Mouse (Mus musculus): ENCODE results near the gene Olfr1340. TPM values are rescaled to one million over a fixed set of nuclear protein-coding genes. Genes with fewer than 3 reads are reported as not detected.

Olfr1340 gene
- not detected in 2 replicates for polyA plus RNA-seq (2015; fragmentation: Nextera tagmentation; extraction: Ambion mirVana)

DNA sequence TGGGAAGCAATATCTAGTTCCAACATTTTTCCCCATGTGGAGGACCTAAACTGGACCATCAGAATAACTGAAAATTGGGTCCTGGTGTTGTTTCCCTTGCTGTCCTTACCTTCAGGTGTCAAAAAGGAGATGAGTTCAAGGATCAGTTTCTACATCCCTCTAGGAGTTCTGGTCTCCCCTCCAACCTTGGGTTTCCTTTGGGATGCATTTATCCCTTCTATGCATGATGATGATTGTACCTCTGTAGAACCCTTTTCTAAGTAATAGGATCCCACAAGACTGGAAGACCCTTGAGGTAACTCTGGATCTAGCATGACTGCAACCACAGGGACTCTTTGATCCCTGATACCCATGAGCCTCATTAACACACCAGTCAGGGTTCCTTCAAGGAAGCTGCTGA lies at the start of gene Olfr1340:
Gene Olfr1340, plus strand, starts transcription at position 301 of the 400 bp plus-strand sequence.
- no peak for ATAC-seq (replicated peaks; ENCODE audit: insufficient number of reproducible peaks, insufficient read depth, low FRiP score, low read depth)
- Histone ChIP-seq H3K4me3 (no peak within 1 kb of the TSS), H3K9me3 (replicated peaks) (no peaks in the 10 kb centered on the region), H3K27ac (no peak within 1 kb of the TSS), H3K4me1 (replicated peaks) (no peaks in the 10 kb centered on the region), H3K36me3 (no peaks in the 10 kb centered on the region), H3K4me2 (no peak within 1 kb of the TSS), H3K27me3 (no peaks in the 10 kb centered on the region), H3K9ac (no peak within 1 kb of the TSS)

DNA sequence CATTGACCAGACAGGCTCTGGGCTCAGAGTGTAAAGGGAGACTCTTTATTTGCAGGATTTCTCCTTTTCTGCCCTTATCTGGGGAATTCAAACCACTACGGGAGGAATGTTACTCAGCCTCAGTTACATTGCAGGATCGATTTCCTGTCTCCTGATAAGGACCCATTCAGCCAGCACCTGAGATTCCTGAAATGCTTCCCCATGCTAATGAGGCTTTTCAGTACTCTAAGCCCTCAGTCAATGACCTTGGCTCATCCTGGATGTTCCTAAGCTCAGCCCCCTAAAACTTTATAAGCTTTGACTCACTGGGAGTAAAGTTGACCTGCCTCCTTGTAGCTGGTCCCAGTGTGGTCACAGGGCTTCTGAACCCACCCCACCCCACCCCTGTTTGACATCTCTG lies 32.9 kb upstream of the Olfr1340 start:
- no peak overlapping the region for H3K4me2 ChIP-seq

DNA sequence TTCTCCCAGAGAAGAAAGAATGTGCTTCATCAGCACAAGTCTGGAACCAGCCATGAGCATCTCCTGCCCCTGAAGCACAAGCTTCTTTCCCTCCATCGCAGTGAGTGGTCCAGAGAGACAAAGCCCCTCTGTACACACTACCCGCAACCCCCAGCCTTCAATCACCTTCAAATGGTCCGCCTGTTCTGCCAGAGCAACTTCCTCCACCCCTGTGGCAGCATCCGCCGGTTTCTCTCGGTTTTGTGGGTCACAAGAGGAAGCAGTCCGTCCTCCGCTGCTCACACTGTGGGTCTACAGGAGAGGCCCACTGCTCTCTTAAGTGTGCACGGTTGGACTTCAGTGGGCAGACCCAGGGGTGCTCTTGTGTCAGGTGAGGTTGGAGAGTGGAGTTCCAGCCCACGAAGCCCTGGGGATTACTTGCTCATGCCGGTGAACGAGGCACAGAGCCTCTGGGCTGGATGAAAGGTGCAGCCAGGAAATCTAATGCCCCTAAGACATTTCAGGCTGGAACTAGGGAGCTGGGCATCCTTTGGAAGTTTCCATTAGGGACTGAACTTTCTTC lies 27.4 kb upstream of the Olfr1340 start, which contains the start of gene Olfr1342:
Gene Olfr1342, minus strand, starts transcription at position 345 of the 562 bp plus-strand sequence.
- H3K4me2 ChIP-seq = no peak within 1 kb of the TSS
- 0 out of 2 replicates have a peak, but pooled peaks cover 2% of the 10 kb centered on the region for H3K27me3 ChIP-seq
- no peak for ATAC-seq (replicated peaks; ENCODE audit: insufficient number of reproducible peaks, insufficient read depth, low FRiP score, low read depth)
- 51% methylated on average over 12 of the region's 12 CpGs for whole genome bisulfite sequencing
- no peaks in the 10 kb centered on the region for H3K9me3 ChIP-seq (replicated peaks)
- H3K36me3 ChIP-seq = no peaks in the 10 kb centered on the region
- no peak within 1 kb of the TSS for H3K9ac ChIP-seq
- H3K27ac ChIP-seq = no peak within 1 kb of the TSS
- H3K4me1 ChIP-seq (replicated peaks) = no peaks in the 10 kb centered on the region
- no peak within 1 kb of the TSS for H3K4me3 ChIP-seq

More for the DNA sequence above, 32.9 kb upstream of the Olfr1340 start:
- Histone ChIP-seq H3K9me3 (replicated peaks) (no peaks in the 10 kb centered on the region), H3K27ac (no peak overlapping the region), H3K27me3 (0 out of 2 replicates have a peak, but pooled peaks cover 2% of the 10 kb centered on the region), H3K4me3 (no peak overlapping the region), H3K36me3 (no peaks in the 10 kb centered on the region), H3K4me1 (replicated peaks) (no peaks in the 10 kb centered on the region), H3K9ac (no peak overlapping the region)
- ATAC-seq (replicated peaks; ENCODE audit: insufficient number of reproducible peaks, insufficient read depth, low FRiP score, low read depth) = no peak
- 18% methylated on average over 2 of the region's 2 CpGs for WGBS

DNA sequence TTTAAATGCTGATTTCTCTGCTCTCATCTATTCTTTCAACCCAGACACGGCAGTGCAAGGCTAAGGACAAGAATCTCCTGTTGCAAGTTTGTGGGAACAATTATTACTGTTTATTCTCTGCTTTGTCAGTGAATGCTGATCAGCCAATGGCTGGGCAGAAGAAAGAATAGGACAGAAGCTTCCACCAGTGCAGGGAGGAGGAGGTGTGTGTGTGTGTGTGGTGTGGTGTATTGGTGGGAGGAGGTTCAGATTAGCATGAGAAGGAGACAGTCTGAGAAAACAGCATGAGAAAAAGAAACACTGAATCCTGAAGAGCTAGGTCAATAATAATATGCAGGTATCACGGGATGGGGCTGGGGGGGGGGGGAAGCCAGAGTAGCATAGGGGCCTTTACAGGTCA lies 26.1 kb upstream of the Olfr1340 start:
- no peaks in the 10 kb centered on the region for H3K36me3 ChIP-seq
- H3K9me3 ChIP-seq (replicated peaks) = no peaks in the 10 kb centered on the region
- H3K27ac ChIP-seq = no peak overlapping the region
- WGBS = 47% methylated on average over 2 of the region's 2 CpGs
- ATAC-seq (replicated peaks; ENCODE audit: insufficient number of reproducible peaks, insufficient read depth, low FRiP score, low read depth) = no peak
- no peak overlapping the region for H3K4me2 ChIP-seq
- H3K9ac ChIP-seq = no peak overlapping the region
- H3K4me1 ChIP-seq (replicated peaks) = no peaks in the 10 kb centered on the region
- H3K4me3 ChIP-seq = no peak overlapping the region
- H3K27me3 ChIP-seq = 0 out of 2 replicates have a peak, but pooled peaks cover 2% of the 10 kb centered on the region

DNA sequence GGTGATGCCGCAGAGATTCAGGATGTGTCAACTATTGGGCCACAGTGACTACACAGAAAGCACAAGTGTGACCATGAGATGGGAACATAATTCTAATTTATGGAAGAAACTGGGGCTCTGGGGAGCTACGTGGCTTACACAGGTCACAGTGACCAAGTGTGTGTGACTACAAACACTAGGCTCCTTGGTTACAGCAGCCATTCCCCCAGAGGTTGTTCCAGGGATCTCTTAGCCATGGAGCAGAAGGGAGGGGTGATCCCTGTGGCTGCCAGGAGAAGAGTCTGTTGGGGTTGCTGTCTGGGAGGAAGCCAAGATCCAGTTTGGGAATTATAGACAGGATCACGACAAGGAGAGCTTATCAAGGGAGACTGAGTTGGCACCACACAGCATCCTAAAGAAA lies 16.7 kb upstream of the Olfr1340 start, which contains the start of gene Olfr1341:
Gene Olfr1341, plus strand, starts transcription at position 301 of the 400 bp plus-strand sequence.
- ATAC-seq (replicated peaks; ENCODE audit: insufficient number of reproducible peaks, insufficient read depth, low FRiP score, low read depth) = no peak
- 68% methylated on average over 3 of the region's 3 CpGs for WGBS

DNA sequence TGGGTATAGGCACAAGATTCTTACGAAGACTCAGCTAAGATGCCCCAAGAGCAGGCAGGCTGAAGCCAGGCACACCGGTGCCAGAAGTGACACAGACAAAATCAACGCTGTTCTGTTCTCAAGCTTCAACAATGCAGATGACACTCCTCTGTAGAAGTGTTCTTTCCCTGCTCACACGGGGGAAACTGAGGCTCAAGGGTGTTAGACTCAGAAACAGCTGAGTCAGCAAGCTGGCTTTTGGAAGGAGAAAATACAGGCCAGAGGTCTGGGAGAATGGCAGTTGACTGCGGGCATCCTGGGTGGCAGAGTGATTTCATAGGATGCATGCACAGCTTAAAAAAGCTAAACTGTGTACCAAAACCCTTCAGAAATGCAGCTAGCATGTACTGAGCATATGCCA lies 11.9 kb upstream of the Olfr1340 start:
- 73% methylated on average over 5 of the region's 5 CpGs for WGBS
- H3K4me1 ChIP-seq (replicated peaks) = no peaks in the 10 kb centered on the region
- H3K27me3 ChIP-seq = no peaks in the 10 kb centered on the region
- H3K4me3 ChIP-seq = no peak overlapping the region
- no peak overlapping the region for H3K9ac ChIP-seq
- no peak overlapping the region for H3K4me2 ChIP-seq
- ATAC-seq (replicated peaks; ENCODE audit: insufficient number of reproducible peaks, insufficient read depth, low FRiP score, low read depth) = no peak
- H3K9me3 ChIP-seq (replicated peaks) = no peaks in the 10 kb centered on the region
- H3K36me3 ChIP-seq = no peaks in the 10 kb centered on the region
- no peak overlapping the region for H3K27ac ChIP-seq

More for the DNA sequence above, 16.7 kb upstream of the Olfr1340 start, which contains the start of gene Olfr1341:
- Histone ChIP-seq H3K4me2 (no peak within 1 kb of the TSS), H3K9me3 (replicated peaks) (no peaks in the 10 kb centered on the region), H3K36me3 (no peaks in the 10 kb centered on the region), H3K27ac (no peak within 1 kb of the TSS), H3K9ac (no peak within 1 kb of the TSS), H3K4me3 (no peak within 1 kb of the TSS), H3K27me3 (no peaks in the 10 kb centered on the region), H3K4me1 (replicated peaks) (no peaks in the 10 kb centered on the region)

DNA sequence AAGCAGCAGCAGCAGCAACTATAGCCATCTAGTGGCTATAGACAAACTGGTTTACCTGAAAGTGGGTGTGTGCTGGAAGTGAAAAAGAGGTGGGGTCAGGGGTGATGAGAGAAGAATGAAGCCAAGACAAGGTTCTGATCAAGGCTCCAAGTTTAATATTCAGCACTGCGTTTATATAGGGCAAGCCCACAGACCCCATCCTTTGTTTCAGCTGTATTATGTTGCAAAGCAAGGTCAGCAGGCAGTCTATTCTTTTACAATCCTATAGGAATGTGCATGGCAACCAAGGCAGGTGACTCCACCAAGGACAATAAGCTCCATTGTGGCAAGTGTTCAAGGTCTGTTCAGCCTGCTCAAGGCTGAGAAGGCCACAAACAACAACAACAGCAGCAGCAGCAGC lies 8.3 kb upstream of the Olfr1340 start:
- ATAC-seq (replicated peaks; ENCODE audit: insufficient number of reproducible peaks, insufficient read depth, low FRiP score, low read depth) = no peak
- no peaks in the 10 kb centered on the region for H3K9me3 ChIP-seq (replicated peaks)
- WGBS = 67% methylated on average over 1 of the region's 1 CpGs
- no peak overlapping the region for H3K4me2 ChIP-seq
- H3K4me1 ChIP-seq (replicated peaks) = no peaks in the 10 kb centered on the region
- H3K36me3 ChIP-seq = no peaks in the 10 kb centered on the region
- H3K27ac ChIP-seq = no peak overlapping the region
- H3K4me3 ChIP-seq = no peak overlapping the region
- H3K9ac ChIP-seq = no peak overlapping the region
- H3K27me3 ChIP-seq = no peaks in the 10 kb centered on the region

DNA sequence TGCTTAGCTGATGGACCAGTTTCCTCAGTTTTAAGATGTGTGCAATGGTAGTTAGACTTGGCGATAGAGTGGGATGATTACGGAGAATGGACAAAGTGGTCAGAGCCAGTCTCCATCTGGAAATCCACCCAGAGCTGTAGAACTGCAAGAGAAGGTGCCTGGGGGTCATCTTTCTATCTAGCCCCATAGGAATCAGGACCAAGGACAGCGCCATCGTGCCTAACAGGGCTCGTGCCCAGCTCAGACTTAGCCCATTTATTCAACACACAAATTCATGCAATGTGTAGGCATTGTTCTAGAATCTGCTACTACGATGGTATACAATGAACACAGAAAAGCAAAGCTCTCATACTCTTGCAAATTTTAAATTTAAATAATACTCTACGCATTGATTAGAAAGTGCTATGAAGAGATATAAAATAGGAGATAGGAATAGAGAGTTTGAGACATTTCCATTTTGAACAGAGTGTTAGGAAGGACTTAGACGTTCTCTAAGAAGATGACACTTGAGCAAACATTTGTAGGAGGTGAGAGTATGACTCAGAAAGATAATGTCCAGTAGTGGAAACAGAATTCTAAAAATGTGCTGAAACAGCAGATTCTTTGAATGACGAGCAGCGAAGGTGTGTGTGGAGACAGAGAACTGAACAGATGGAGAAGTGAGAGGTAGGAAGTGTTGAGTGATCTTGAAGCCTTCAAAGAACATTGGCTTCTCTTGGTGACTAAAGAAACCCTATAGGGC lies 2.0 kb downstream of the Olfr1340 start:
- Histone ChIP-seq H3K27ac (no peak overlapping the region), H3K9ac (no peak overlapping the region), H3K4me3 (no peak overlapping the region), H3K9me3 (replicated peaks) (no peaks in the 10 kb centered on the region), H3K4me1 (replicated peaks) (no peaks in the 10 kb centered on the region), H3K27me3 (no peaks in the 10 kb centered on the region), H3K4me2 (no peak overlapping the region), H3K36me3 (no peaks in the 10 kb centered on the region)
- WGBS = 45% methylated on average over 10 of the region's 10 CpGs
- ATAC-seq (replicated peaks; ENCODE audit: insufficient number of reproducible peaks, insufficient read depth, low FRiP score, low read depth) = no peak

DNA sequence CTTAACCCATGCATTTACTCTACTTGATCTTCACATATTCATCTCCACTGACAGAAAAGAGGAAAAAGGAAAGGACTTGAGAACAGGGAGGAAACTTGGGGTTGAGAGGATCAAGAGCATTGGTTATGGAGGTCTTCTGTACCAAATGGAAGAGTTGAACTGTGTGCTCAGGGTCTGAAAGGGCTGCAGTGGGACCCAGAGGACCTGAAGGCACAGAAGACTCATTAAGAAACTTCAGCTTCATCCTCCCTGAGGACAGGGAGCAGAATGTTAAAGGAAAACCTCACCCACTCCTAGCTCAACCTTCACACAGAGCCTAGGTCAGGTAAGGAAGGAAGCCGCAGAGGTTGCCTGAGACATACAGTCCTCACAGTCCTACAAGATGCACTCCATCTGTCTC lies 11.9 kb downstream of the Olfr1340 start, which contains the start of gene Olfr1339:
Gene Olfr1339, plus strand, starts transcription at position 301 of the 400 bp plus-strand sequence.
- no peaks in the 10 kb centered on the region for H3K27me3 ChIP-seq

DNA sequence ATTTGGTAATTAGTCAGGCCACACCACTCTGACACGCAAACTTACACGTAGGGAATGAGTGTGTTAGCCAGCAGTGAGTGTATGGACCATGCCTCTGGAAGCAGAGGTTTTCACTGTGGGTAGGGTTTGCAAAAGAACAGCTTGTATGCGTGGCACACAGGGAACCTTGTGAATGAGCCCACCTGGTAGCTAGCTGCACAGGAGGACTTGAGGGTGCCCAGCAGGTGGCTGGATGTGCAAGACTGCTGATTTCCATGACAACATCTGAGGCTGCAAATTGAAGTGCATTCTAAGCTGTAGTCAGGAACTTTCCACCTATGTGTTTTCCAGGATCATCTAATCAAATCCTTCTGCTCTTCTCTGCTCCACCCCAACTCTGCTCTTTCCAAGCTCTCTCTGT lies 19.6 kb downstream of the Olfr1340 start:
- H3K36me3 ChIP-seq = no peaks in the 10 kb centered on the region
- no peaks in the 10 kb centered on the region for H3K4me1 ChIP-seq (replicated peaks)
- no peak overlapping the region for H3K4me3 ChIP-seq
- H3K9ac ChIP-seq = no peak overlapping the region
- no peaks in the 10 kb centered on the region for H3K9me3 ChIP-seq (replicated peaks)
- ATAC-seq (replicated peaks; ENCODE audit: insufficient number of reproducible peaks, insufficient read depth, low FRiP score, low read depth) = no peak
- 58% methylated on average over 3 of the region's 3 CpGs for WGBS
- H3K27ac ChIP-seq = no peak overlapping the region
- H3K4me2 ChIP-seq = no peak overlapping the region
- H3K27me3 ChIP-seq = peaks cover 30% of the 10 kb centered on the region

More for the DNA sequence above, 11.9 kb downstream of the Olfr1340 start, which contains the start of gene Olfr1339:
- no peak within 1 kb of the TSS for H3K4me2 ChIP-seq
- 80% methylated on average over 1 of the region's 1 CpGs for WGBS
- H3K4me1 ChIP-seq (replicated peaks) = no peaks in the 10 kb centered on the region
- no peaks in the 10 kb centered on the region for H3K9me3 ChIP-seq (replicated peaks)
- no peak within 1 kb of the TSS for H3K9ac ChIP-seq
- H3K4me3 ChIP-seq = no peak within 1 kb of the TSS
- H3K27ac ChIP-seq = no peak within 1 kb of the TSS
- H3K36me3 ChIP-seq = no peaks in the 10 kb centered on the region
- no peak for ATAC-seq (replicated peaks; ENCODE audit: insufficient number of reproducible peaks, insufficient read depth, low FRiP score, low read depth)

DNA sequence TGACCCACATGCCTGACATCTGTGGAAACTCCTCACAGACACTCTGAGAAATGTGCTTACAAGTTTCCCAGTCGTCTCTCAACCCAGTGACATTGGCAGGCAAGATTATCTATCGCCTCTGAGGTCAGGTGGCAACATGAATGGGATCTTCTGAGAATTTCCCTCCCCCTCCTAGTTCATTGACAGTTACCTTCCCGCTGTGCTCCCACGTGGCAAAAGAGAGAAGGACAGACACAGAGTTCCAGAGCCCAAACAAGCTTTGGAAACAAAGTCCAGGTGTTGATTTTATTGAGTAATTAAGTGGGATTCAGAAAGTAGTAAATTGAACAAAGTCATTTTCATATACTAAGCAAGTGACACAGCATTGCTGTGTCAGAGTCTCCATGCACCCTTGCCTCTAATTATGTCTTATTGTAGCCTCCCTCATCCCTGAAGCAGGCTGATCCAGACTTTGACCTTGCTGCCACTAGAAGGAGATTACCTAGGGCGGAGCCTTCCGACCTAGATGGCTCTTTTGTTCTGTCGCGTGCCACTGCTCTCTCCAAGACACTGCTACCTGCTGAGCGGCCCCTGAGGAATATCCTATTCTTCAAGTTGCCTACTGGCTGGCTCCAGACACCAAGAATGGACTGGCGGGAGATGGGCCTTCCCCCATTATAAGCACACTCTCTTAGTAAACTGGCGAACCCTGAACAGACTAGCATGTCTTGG lies 21.2 kb downstream of the Olfr1340 start:
- Histone ChIP-seq H3K9ac (no peak overlapping the region), H3K4me1 (replicated peaks) (no peaks in the 10 kb centered on the region), H3K9me3 (replicated peaks) (no peaks in the 10 kb centered on the region), H3K36me3 (no peaks in the 10 kb centered on the region), H3K4me2 (no peak overlapping the region), H3K27ac (no peak overlapping the region), H3K27me3 (peaks cover 30% of the 10 kb centered on the region), H3K4me3 (no peak overlapping the region)
- 12% methylated on average over 11 of the region's 11 CpGs for WGBS
- no peak for ATAC-seq (replicated peaks; ENCODE audit: insufficient number of reproducible peaks, insufficient read depth, low FRiP score, low read depth)
